Mouse (Mus musculus) cerebellum, postnatal 14 days (tissue): ENCODE measurements around the gene Chst15.

ENCODE experiments used
- DNase-seq, 2 experiments: peaks; one replicate each; pipeline ENCODE4 v3.0.0; 2021; ENCODE audit warnings: mixed read lengths in 2 of 2

Chst15 gene

DNA sequence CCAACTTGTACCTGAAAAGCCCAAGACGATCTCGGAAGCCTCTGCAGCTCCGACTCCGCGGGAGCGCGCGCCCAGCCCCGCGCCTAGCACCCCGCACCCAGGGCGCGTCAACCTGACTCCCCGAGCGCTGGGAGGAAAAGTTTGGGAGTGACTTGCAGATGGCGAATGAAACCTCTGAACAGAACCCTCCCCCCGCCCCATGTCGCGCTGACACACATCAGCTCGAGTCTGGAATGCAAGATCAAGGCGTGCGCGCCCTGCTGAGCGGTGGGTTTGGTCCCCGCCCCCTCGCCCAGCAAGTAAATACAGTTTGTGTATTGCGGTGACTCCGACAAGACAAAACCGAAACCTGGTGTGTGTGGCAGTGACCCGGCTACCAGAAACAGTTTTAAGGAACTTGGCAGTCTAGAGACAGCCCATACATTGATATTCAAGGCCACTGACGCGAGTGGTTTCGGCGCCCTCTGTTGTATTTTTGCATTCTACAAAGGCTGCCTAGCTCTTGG, at the start of gene Chst15:
Gene Chst15 (minus strand): TSS at position 193 of the 506 bp plus-strand sequence.
- DNase-seq, result peak; percentile 49 to 55

DNA sequence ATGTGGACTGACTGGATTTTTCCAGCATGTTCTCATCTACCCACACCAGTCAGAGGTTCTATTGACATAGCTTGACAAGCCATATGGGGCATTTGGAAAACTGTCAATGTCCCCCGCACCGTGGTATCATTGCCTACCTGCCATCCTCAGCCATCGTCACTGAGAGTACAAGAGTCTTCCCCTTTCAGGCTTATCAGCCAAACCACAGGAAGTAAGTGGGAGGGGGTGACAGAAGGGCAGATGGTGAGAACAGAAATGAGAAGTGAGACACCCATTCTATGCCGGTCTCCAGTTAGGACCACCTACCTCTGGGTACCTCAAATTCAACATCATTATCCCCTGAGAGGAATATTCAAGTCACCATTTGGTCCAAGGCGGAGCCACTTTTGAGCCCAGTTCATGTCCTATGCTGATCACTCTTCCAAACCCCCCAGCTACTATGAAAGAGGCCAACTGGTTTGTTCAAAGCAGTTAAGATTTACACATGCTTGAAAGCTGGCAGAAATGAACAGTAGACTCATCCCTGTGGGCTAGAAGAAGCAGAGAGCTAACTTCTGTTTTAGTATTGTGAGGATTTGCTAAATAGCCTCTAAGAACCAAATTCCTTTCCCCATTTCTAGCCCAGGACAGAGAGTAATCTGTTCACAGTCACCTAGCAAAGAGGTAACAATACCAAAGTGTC, 48.8 kb upstream of the Chst15 start:
- no peak for DNase-seq

DNA sequence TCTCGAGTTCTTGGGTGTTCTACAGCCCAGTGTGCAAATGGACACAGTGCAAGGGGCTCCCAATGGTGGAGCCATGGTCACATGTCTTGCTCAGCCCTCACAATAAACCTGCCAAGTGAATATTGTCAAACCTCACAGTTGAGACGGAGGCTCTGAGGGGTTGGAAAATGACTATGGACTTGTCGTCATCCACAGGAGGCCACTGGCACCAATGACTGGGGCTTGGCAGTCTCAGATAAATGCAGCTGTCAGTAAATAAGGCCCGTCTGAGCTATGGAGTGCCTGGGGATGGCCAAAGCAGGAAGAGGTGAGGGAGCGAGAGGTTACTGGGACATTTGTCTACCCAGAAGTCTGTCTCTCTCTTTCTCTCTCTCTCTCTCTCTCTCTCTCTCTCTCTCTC, 48.1 kb upstream of the Chst15 start:
- DNase-seq, result no peak

DNA sequence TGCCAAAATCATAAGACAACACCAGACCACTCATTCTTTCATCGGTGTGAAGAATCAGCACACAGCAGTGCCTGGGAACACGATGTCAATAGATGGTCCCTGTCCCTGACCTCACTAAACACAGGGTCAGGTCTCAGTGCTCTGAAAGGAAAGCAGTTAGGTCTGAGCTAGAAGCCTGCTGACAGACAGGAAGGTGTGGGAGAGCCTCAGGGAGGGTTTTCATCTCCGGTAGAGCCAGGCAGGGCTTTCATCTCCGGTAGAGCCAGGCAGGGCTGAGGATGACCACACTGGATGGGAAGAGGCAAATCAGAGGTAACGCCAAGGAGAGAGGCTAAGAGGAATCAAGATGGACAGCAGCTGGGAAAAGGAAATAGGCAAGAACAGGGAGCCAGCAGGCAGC, 47.5 kb upstream of the Chst15 start:
- no peak for DNase-seq

DNA sequence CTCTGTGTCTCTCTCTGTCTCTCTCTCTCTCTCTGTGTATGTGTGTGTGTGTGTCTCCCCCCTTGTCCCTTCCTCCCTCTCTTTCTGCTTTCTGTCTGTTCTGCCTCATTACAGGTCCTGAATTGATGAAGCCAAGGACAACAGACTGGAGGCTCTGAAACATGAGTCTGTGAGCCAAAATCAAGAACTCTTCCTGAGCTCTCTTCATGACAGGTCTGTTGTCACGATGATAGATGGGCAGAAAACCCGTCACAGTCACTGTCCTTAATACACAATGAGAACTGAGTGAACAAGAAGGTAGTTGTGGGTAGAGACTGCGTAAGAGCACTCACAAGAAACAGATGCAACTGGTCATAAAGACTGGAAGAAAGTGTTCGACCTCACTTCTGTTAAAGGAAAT, 43.3 kb upstream of the Chst15 start:
- no peak for DNase-seq

DNA sequence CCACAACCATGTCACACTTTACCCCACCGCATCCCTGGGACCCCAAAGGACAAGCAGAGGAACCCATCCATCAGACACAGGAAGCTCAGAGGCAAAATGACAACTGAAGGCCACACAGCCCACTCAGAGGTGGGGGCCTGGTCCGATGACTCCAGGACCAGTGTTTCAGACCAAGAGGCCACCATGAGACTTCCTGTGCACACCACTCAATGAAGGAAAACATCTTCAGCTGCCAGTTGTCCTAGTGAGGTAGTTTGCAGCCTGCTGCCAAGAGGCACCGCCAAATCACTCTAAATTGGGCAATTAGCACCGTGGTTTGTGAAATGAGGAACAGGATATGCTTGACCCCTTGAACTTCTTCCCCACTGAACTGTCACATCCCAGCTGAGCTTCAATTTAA, 41.7 kb upstream of the Chst15 start:
- no peak for DNase-seq

DNA sequence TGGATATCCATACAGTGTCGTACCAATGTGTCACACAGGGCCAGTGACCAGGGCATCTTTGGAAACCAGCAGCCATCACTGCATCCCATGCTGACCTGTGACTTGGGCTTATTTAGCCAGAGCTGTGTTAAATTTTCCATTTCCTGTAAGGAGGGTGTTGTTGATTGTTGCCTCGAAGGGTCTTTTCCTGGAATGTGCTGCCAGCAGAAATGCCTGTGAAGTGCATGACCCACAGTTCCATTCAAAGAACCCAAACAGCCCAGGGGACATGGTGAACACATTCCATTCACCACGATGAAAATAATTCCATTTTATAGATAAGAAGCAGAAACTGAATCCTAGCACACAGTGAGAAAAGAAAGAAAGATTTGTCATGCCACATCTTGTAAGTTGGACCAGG, 41.2 kb upstream of the Chst15 start:
- no peak for DNase-seq

DNA sequence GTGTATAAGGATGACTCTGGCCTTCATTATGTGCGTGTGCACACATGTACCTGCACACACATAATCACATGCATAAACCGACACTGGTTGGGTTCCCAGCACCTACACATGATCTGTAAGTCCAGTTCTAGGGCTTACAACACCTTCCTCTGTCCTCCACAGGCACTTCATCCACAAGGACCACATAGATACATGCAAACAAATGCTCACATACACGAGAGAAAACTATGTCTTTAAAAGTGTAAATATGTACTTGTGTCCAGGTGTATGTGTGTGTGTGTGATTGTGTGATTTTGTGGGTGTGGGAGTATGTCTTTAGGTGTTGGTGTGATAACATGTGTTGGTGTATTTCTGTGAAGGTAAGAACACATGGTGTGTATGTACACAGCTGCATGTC, 40.8 kb upstream of the Chst15 start:
- no peak for DNase-seq

DNA sequence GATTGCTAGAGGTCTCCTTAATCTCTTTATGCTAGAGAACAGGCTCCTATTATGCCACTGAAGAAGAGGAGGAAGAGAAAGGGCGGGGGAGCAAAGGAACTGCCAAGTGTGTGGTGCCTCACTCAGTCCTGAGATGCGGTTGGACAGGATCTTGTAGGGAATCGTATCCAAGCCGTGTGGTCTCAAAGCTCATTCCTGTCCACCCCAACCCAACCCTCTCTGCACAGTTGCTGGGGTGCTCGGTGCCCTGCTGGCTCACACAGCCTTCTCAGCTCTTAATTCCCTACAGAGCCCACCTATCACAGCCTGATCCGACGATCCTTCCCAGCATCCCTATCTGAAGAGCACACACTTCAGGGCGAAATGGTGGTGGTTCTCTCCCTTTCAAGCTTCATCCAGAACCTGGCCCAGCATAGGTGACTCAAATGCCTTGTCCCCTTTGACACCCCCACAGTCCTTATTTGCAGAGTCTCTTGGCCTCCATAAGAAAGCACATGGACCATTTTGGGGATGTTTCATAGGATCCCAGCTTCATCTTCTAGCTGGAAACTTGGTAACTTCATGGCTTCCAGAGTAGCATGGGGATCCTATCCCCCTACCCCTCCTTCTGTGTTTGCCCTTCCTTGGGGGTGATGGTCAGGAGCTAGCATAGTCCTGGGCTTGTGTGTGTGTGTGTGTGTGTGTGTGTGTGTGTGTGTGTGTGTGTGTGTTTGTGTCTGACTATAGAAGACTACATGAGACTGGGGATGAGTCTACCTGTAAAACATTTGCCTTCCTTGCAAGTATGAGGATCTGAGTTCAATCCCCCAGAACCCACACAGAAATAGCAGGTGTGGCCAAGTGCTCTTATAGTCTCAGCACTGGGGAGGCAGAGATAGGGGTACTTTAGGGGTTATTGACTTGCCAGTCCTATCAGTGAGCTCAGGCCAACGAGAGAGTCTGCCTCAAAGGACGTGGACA, 40.1 kb upstream of the Chst15 start:
- no peak for DNase-seq

DNA sequence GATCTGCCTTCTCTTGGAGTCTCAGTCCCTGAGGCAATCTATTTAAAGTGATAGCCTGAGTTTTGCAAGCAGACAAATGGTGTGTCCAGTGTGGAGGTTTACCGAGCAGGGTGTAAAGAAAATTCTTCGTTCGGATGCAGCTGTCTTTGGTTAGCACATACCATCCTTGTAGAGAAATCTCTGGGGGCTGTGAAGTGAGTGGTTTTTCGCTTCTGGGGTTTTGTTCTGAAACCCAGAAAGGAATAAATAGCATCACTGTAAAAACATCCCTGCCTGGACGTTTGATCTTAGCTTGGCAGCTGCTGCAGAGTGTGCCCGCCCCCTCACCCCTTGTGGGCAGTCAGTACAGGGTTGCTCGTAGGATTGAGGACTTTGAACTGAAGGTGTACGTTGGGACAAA, 39.2 kb upstream of the Chst15 start:
- DNase-seq, result no peak

DNA sequence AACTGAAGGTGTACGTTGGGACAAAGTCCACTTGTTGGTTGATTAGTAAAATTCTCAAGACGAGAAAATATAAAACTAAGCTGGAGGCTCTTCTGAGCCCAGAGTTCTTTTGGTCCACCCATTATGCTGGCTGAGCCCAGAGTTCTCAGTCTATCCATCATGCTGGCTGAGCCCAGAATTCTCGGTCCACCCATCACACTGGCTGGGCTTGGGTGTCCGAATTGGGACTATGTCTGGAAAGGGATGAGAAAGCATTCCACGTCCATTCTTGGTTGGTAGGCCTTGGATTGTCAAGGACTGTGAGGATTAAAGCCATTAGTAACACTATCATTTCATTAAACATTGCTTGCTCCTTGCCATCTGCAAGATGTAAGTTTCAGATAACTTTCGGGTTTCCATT, 38.7 kb upstream of the Chst15 start:
- DNase-seq, result no peak

DNA sequence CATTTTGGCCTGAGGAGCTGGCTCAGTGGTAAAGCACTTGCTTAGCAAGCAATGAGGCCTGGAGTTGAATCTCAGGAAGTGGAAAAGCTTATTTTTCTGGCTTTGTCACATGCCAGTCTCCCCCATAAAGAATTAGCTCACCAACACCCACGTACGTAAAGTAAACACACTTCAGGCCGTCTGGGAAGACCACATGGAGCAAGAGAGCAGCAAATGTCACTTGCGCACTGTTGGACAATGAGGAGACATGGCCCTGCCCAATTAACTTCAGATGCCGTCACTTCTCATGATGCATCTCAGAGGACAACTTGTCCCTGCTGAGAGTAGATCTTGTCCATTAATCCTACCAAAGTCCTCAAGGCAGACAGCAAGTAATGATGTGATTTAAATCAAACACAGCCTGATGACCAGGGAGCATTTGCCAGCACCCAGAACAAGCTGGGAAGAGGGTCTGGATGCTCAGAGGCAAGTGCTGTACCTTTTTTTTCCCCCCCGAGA, 32.1 kb upstream of the Chst15 start:
- no peak for DNase-seq

DNA sequence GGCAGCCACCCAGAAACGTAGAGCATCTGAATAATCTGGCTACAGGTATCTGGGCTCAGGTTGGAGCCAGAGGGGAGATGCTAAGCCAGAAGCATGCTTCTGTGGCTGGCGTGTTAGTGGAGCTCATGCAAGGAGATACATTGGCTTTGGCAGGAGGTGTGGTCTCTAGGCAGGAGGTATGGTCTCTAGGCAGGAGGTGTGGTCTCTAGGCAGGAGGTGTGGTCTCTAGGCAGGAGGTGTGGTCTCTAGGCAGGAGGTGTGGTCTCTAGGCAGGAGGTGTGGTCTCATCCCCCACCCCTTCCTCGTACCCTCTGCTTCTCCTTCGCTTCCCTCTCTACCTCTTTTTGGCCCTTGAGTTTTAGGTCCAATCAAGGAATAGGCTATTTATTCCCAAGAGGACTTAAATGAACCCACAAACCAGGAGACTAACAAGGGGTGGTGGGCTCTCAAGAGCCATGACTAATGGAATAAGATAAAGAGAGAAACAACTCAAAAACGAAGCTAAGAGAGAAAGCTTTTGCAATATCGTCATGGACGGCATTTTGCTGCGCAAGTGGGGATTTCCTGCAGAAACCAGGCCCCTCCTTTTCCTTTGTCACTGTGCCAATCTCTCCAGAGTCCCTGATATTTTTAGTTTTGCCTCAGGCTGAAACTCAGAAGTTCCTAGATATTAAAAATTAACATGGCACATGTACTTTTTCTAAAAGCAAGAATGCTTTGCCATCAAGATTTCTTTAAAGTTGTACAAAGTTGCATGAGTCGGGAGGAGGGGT, 30.4 kb upstream of the Chst15 start:
- no peak for DNase-seq

DNA sequence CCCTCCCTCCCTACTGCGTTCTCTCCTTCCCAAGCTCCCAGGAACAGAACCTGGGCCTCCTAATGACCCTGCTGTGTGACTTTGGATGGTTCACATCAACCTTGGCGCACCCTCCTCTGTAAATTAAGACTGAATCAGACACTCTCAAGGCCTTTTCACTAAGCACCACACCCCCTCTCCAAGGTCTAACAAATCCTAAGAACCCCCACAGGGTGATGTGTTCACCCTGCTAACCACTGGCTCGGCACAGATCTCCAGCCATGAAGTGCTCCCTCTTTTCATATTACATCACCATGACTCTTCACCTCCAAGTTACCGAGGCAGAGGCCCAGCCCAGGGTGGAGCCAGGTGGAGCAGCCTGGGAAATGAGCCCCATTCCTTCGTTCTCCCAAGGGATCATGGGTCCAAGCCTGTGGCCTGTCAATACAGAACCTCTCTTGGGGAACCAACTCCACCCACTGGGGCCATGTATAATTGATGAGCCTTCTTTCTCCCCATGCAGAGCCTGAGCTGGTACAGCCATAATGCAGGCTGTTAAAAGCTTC, 28.6 kb upstream of the Chst15 start:
- DNase-seq, result no peak

DNA sequence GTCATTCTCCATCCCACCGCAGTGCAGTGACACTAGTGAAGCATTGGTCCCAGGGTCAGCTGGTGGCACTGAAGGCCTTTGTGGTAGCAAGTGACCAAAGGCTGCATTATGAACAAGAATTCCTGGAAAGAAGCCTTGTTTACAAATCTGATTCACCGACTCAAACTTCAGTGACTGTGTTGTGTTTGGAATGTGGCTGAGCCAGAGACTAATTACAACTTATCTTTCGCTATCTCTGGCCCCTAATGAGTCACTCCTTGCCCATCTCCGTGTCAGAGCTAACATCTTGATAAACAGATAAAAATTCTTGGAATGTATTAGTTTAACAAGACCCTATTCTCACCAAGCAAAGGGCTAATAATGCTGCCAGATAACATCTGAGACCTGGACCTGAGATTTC, 27.6 kb upstream of the Chst15 start:
- no peak for DNase-seq

DNA sequence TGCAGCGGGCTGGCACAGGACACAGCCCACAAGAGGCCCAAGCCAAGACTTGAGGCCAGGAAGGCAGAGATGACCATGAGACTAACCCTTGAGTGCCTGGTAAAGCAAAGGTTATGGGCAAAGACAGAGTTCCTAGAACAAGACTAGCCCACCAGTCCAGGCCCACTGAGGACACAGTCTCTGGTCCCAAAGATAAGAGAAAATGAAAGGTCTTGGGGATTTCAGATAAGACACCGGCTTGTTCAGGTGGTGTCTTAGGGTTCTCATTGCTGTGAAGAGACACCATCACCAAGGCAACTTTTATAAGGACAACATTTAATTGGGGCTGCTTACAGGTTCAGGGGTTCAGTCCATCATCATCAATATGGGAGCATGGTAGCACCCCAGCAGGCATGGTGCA, 26.9 kb upstream of the Chst15 start:
- no peak for DNase-seq

DNA sequence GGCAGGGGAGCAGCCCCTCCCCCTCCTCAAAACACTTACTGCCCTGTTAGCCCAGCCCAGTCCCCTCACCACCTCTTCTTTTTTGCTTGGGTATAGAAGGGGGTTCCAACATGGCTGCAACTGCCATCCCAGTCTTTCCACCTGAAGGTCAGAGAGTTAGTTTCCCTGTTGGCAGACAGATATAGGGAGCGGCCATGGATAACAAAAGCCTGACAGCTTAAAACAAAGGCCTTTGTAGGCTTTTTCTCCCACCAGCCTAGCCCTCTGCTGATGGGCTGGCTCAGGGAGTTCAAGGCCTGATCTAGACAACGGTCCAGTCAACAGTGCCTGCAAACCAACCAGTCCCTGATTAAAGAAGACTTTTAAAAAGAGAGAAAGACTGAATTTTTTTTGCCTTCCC, 26.1 kb upstream of the Chst15 start:
- no peak for DNase-seq

DNA sequence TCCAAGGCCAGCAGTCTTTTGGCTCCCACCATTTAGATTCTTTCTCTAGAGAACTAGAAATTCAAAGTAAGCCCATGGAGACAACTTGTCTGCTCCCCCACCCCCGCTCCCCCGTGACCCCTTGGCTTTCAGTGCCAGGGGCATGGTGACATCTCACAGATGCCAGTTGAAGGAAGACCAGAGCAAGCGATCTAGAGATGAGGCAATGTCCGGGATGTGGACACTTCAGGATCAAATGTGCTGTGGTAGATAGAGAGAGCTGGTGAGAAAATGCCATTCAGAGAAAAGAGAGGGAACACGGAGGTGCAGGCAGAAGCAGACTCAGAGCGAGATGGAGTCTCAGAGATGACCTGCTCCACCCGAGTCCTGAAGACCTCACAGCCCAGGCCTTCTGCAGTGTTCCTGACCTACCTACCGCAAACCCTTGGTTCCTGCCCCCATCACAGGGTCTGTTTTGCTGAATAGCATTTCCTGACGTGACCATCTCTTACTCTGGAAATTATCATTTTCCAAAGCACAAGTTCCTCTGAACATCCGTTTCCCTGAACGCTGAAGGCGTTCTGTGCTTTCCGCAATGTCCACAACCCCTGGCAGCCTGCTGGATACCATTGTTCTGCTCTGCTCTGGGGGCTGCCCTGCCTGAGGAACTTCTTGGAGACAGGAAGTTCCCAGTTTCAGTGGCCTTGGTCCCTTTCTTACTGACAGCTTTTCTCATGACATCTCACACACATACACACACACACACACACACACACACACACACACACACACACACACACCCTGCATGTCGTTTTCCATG, 22.2 kb upstream of the Chst15 start:
- no peak for DNase-seq

DNA sequence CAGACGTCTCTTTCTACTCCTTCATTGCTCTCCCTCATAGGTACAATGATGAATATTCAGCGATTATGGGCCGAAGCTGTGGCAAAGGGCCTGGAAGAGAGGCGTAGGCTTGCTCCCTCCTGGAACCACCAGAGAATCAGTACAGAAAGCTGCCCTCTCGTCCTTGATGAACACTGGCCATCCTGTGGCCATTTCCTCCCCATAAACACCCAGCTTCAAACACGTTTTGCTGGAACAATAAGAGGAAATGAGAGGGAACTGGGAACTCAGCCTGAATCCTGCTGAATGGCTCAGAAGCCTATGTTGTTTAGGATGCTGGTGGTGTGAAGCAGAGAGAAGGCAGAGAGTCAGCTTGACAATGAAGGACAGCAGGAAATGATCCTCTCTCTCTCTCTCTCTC, 21.3 kb upstream of the Chst15 start:
- no peak for DNase-seq

DNA sequence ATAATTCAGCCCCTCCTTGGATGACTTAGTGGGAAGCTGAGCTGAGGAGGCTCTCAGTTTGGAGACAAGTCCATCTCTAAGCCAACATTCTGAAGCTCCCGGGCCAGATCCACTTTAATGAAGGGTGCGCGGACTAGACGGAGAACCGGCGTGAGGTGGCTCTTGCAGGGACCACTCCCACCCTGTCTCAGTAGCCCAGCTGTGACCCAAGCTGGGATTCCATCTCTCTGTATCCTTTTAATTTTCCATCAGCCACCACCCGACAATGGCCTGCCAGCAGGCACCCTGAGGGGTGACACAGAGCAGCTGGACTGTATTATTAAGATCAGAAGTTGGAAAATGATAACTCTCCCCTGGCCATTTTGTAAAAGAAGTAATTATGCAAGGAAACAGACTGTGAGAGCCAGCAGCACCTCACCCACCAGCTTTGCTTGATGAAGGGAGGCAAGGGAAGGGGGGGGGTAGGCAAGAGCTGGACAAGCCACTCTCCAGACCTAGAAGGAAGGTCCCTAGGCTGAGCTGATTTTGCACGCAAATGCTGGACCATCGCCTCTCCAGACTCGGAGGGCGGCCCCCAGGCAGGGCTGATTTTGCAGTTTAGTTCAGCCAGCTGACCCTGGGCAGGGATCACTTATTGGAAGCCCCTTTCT, 20.4 kb upstream of the Chst15 start:
- no peak for DNase-seq

DNA sequence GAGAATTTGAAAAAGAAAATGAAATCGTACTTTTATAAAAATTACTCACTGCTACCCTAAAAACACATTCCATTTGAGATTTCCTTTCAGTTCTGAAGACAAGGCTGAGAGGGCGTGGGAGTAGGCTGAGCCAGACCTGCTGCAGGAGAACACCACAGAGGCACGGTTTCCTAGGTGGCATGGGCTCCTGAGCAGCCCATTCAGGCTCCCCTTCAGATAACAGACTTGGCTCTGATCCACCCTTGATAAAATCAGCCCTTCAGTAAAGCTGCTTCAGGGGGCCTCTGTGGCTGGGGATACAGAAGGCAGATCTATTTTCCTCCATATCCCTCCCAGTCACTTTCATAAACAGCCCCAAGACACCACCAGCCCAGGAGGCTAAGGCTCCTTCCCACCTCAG, 19.8 kb upstream of the Chst15 start:
- DNase-seq, result no peak
